In genomic region chr8:110051208-110051607, GRCm38 (mm10) we compare ENCODE assay signal across 30 mouse cellular contexts. TPM values are rescaled to one million over a fixed set of nuclear protein-coding genes. Genes with fewer than 3 reads are reported as not detected.
"Had no signal": no experiment of that assay in that cellular context is flagged by ENCODE, and none has a peak within 500 bp of the region (broad histone marks: within the 10 kb centered on the region; RNA-seq: fewer than 3 reads in every experiment).

No protein-coding gene starts in this region.

- H3K36me3 ChIP-seq: heart, embryonic 10.5 days; heart, embryonic 12.5 days; hindbrain, embryonic 10.5 days; hindbrain, embryonic 12.5 days; kidney, embryonic 15.5 days; limb, embryonic 10.5 days; limb, embryonic 12.5 days had no signal

- H3K9ac ChIP-seq: heart, embryonic 12.5 days; hindbrain, embryonic 12.5 days; hindbrain, embryonic 14.5 days; kidney, embryonic 15.5 days; limb, embryonic 12.5 days had no signal

- H3K27me3 ChIP-seq: heart, embryonic 12.5 days; hindbrain, embryonic 12.5 days; kidney, embryonic 15.5 days; limb, embryonic 12.5 days had no signal

- H3K4me3 ChIP-seq: gastrocnemius, adult 2 months; heart, embryonic 10.5 days; heart, embryonic 12.5 days; hindbrain, embryonic 10.5 days; hindbrain, embryonic 12.5 days; kidney, embryonic 15.5 days; layer of hippocampus, adult 2 months; left cerebral cortex, adult 2 months; limb, embryonic 10.5 days; limb, embryonic 12.5 days had no signal

- H3K4me1 ChIP-seq: heart, embryonic 10.5 days; heart, embryonic 12.5 days; hindbrain, embryonic 10.5 days; hindbrain, embryonic 12.5 days; kidney, embryonic 15.5 days; limb, embryonic 10.5 days; limb, embryonic 12.5 days had no signal

- DNase-seq: gastrocnemius, adult 2 months; gastrocnemius, postnatal 10 days; gastrocnemius, postnatal 25 days; heart, adult 18-20 months; heart, postnatal 10 days; heart, postnatal 4 days; kidney, adult 11 months; kidney, adult 2 months; kidney, adult 9 months; kidney, postnatal 14 days; kidney, postnatal 36 days; liver had no signal

- ATAC-seq: hindbrain, embryonic 16.5 days; inflammation-experienced regulatory T-cells, adult 6 months had no signal

- H3K27ac ChIP-seq: gastrocnemius, adult 2 months; heart, embryonic 10.5 days; hindbrain, embryonic 10.5 days; hindbrain, embryonic 12.5 days; hindbrain, embryonic 14.5 days; kidney, embryonic 15.5 days; kidney, postnatal 0 days; layer of hippocampus, adult 2 months; left cerebral cortex, adult 2 months; limb, embryonic 10.5 days; limb, embryonic 12.5 days had no signal

- H3K4me2 ChIP-seq: heart, embryonic 12.5 days; hindbrain, embryonic 12.5 days; hindbrain, embryonic 14.5 days; kidney, embryonic 15.5 days; limb, embryonic 12.5 days; liver, embryonic 11.5 days had no signal

- H3K9me3 ChIP-seq: heart, embryonic 10.5 days; heart, embryonic 12.5 days; hindbrain, embryonic 10.5 days; hindbrain, embryonic 12.5 days; kidney, embryonic 15.5 days; limb, embryonic 10.5 days; limb, embryonic 12.5 days had no signal

RNA-seq across cellular contexts. Expression of gene Chst4, which starts 11.7 kb away (rescaled TPM):
- polyA plus RNA-seq: hindbrain, embryonic 10.5 days; hindbrain, embryonic 12.5 days; hindbrain, embryonic 14.5 days; hindbrain, embryonic 16.5 days; inflammation-experienced regulatory T-cells, adult 6 months; limb, embryonic 10.5 days; limb, embryonic 12.5 days; limb, embryonic 14.5 days; liver, embryonic 11.5 days had no signal

RNA-seq across cellular contexts. Expression of gene Gm21964, which starts 49.8 kb away (rescaled TPM):
- polyA plus RNA-seq: frontal cortex, adult 2 months; heart, embryonic 10.5 days; heart, embryonic 12.5 days; heart, embryonic 14.5 days; heart, embryonic 16.5 days; hindbrain, embryonic 10.5 days; hindbrain, embryonic 12.5 days; hindbrain, embryonic 14.5 days; hindbrain, embryonic 16.5 days; inflammation-experienced regulatory T-cells, adult 6 months; kidney, adult 2 months; kidney, embryonic 15.5 days; kidney, postnatal 0 days; limb, embryonic 10.5 days; limb, embryonic 12.5 days; limb, embryonic 14.5 days; liver, embryonic 11.5 days had no signal

RNA-seq across cellular contexts. Expression of gene Gm17720, which starts 51.3 kb away (rescaled TPM):
- polyA plus RNA-seq: frontal cortex, adult 2 months; heart, embryonic 10.5 days; heart, embryonic 12.5 days; heart, embryonic 14.5 days; heart, embryonic 16.5 days; hindbrain, embryonic 10.5 days; hindbrain, embryonic 12.5 days; hindbrain, embryonic 14.5 days; hindbrain, embryonic 16.5 days; inflammation-experienced regulatory T-cells, adult 6 months; kidney, adult 2 months; kidney, embryonic 15.5 days; kidney, postnatal 0 days; limb, embryonic 10.5 days; limb, embryonic 12.5 days; limb, embryonic 14.5 days; liver, embryonic 11.5 days had no signal
